Mouse (Mus musculus) midbrain, embryonic 11.5 days (tissue): ENCODE measurements around the gene Lman1l. TPM values are rescaled to one million over a fixed set of nuclear protein-coding genes. Genes with fewer than 3 reads are reported as not detected.
A peak's percentile ranks its signal among the peaks of the same experiment; 100 is the strongest.

ENCODE experiments used
- ATAC-seq: fragments of 200-750 bp; cut with Nextera tagmentation; 2 replicates; pipeline ENCODE4 v1.8.0; 2017; ENCODE audit warnings: moderate TSS enrichment, moderate library complexity; ENCODE audit not compliant: low FRiP score
- DNase-seq: peaks from one replicate; pipeline ENCODE4 v3.0.0; 2015; ENCODE audit warnings: low spot score; ENCODE audit errors: missing footprints
- H3K27ac ChIP-seq: fragments of 300-500 bp; sonication (generic); 2 replicates; pipeline ENCODE4 v1.5.1; 2014; ENCODE audit warnings: low read depth, low read length
- H3K27me3 ChIP-seq: fragments of 300-500 bp; sonication (generic); 2 replicates; pipeline ENCODE4 v1.6.1; 2014; ENCODE audit warnings: mild to moderate bottlenecking, low read length, moderate library complexity, mixed read lengths; ENCODE audit not compliant: control insufficient read depth, insufficient read depth
- H3K36me3 ChIP-seq: fragments of 300-500 bp; sonication (generic); 2 replicates; pipeline ENCODE4 v1.6.1; 2014; ENCODE audit warnings: mild to moderate bottlenecking, low read length, moderate library complexity, mixed read lengths; ENCODE audit not compliant: control insufficient read depth, insufficient read depth
- H3K4me1 ChIP-seq: fragments of 300-500 bp; sonication (generic); 2 replicates; pipeline ENCODE4 v1.6.1; 2014; ENCODE audit warnings: low read length; ENCODE audit not compliant: control insufficient read depth, insufficient read depth
- H3K4me2 ChIP-seq: fragments of 300-500 bp; sonication (generic); 2 replicates; pipeline ENCODE4 v1.6.1; 2014; ENCODE audit warnings: mild to moderate bottlenecking, moderate library complexity
- H3K4me3 ChIP-seq: fragments of 300-500 bp; sonication (generic); 2 replicates; pipeline ENCODE4 v1.5.1; 2014; ENCODE audit warnings: low read depth, low read length
- H3K9ac ChIP-seq: fragments of 300-500 bp; sonication (generic); 2 replicates; pipeline ENCODE4 v1.6.1; 2014; ENCODE audit warnings: low read length
- H3K9me3 ChIP-seq: fragments of 300-500 bp; sonication (generic); 2 replicates; pipeline ENCODE4 v1.6.1; 2016; ENCODE audit warnings: low read length; ENCODE audit not compliant: control insufficient read depth
- WGBS: fragments of 180-500 bp; shearing (Covaris S2); extraction: QIAGEN DNeasy Blood & Tissue Kit; methylation state at CpG from one replicate; pipeline ENCODE4 v1.1.7; 2014; 5-methylcytosine and 5-hydroxymethylcytosine counted together
- polyA plus RNA-seq: library from polyadenylated mRNA; unstranded; fragments of >200 nt; fragmentation: Nextera tagmentation; extraction: Ambion mirVana; gene quantifications from 2 replicates; pipeline ENCODE4 v1.2.1, GENCODE M21; 2014

Lman1l gene
- polyA plus RNA-seq, 1 experiment from 2014 or later = 0.08 TPM

DNA sequence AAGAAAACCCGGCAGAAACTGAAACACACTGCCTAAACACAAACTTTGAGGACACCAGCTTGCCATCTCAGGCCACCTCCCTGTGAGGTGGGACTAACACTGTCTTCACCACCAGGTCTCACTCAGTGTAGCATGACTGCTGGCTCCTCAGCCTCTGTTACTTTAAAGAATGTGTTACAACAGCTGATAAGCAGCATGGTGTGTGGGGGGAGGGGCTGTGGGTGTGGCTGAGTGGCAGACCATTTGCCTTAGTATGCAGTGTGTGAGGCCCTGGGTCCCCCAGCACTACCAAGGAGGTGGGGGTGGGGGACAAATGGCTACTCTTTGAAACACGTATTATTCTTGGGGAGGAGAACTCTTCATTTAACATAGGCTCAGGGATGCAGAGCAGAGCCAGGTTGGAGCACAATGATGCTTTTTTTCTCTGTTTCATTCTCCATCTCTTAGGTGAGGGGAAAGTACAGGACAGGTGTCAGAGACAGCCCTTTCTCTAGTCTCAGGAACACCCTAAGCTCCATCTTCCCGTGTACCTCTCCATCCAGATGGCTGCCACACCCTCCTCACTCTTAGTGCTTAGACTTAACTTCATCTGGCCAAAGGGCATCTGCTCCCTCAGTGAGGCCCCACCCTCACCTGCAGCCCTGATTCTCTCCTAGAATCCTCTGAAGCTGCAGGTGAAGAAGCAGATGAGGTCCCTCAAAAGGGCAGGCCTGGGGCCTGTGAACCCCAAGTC is 19.8 kb downstream of the Lman1l start:
- H3K4me1 ChIP-seq = peaks cover 38% of the 10 kb centered on the region
- no peak overlapping the region for H3K4me3 ChIP-seq
- no peak overlapping the region for H3K4me2 ChIP-seq
- H3K27me3 ChIP-seq = no peaks in the 10 kb centered on the region
- H3K36me3 ChIP-seq = no peaks in the 10 kb centered on the region
- no peaks in the 10 kb centered on the region for H3K9me3 ChIP-seq
- H3K9ac ChIP-seq = no peak overlapping the region
- ATAC-seq (no peak), DNase-seq (peak; percentile 90)
- WGBS = 5% methylated on average over 3 of the region's 3 CpGs
- H3K27ac ChIP-seq = no peak overlapping the region

DNA sequence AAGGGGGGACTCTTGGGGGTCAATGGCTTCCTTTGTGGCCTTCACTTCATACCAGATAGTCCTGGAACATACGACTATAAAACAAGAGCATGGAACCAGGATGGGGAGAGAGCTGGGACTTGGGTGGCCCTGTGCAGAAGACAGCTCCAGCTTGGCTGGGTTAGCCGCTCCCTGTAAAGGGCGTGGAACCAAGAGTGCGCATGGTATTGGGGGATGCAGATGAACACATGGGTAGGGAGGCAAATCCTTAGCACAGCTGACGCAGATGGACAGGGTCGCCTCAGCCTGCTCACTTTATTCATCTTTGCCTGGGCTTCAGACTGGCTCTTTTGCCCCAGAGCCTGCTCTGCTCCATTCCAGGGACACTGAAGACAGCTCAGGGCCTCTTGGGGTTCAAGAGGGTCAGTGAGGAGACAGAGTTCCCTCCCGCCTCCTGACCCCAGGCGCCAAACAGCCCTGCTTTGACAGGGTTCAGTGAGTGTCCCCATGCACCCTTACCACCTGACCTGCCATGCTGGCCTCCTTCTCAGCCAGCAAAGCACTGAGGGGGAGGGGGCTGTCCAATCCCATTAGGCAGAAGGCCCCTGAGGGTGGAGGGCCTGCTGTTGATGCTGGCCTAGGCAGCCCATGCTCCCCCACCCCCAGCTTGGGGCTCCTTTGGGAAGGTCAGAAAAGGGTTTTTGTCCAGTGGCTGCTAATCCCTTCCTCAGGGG is 21.6 kb downstream of the Lman1l start:
- Histone ChIP-seq H3K4me3 (no peak overlapping the region), H3K36me3 (no peaks in the 10 kb centered on the region), H3K27me3 (no peaks in the 10 kb centered on the region), H3K9ac (no peak overlapping the region), H3K9me3 (no peaks in the 10 kb centered on the region), H3K27ac (peak overlapping the region; percentile 31), H3K4me2 (no peak overlapping the region), H3K4me1 (peaks cover 35% of the 10 kb centered on the region)
- 32% methylated on average over 8 of the region's 8 CpGs for WGBS
- peak; percentile 89 for DNase-seq
- ATAC-seq = peak; percentile 74

DNA sequence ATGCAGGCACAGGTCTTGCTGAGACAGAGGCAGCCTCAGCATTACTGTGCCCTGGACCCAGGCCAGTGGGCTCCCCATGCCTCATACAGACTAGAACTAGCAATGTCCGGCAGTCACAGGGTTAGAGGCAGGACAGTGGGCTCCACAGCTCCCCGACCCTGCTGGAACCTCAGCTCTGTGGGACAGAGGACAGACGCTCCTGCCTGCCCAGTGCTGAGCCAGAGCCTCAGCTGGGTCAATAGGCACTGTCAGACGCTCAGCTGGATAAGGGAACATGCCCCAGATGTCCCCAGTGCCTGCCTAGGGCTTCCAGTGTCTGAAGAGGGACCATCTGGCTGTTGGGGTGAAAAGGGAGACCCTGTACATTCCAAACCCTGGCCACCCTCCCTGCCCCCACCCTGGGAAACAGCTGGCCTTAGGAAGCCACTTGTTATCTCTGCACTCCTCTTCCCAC is 22.6 kb downstream of the Lman1l start:
- Histone ChIP-seq H3K4me1 (peaks cover 35% of the 10 kb centered on the region), H3K36me3 (no peaks in the 10 kb centered on the region), H3K4me2 (no peak overlapping the region), H3K4me3 (no peak overlapping the region), H3K9ac (peak overlapping the region; percentile 24; the same call in 1 of the 2 replicates), H3K9me3 (no peaks in the 10 kb centered on the region), H3K27me3 (no peaks in the 10 kb centered on the region), H3K27ac (no peak overlapping the region; the same call in 1 of the 2 replicates)
- DNase-seq (peak; percentile 82), ATAC-seq (peak; percentile 55)
- 28% methylated on average over 4 of the region's 4 CpGs for WGBS

DNA sequence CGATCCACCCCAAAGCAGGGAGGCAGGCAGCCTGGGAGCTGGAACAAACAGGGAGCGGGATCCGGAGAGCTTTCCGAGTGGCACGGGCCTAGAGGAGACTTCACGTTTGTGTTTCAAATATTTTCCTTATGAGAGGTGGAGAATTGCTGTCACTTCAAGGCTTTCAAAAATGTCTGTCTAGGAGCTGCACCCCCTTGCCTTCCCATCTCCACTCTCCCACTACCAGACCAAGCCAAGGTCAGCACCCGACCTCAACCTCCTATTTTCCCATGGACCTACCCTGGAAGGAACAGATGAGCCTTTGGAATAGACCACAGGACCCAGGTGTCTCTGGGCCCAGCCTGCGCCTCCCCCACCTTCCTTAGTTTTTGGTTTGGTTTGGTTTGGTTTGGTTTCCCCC is 23.3 kb downstream of the Lman1l start:
- no peak for ATAC-seq

DNA sequence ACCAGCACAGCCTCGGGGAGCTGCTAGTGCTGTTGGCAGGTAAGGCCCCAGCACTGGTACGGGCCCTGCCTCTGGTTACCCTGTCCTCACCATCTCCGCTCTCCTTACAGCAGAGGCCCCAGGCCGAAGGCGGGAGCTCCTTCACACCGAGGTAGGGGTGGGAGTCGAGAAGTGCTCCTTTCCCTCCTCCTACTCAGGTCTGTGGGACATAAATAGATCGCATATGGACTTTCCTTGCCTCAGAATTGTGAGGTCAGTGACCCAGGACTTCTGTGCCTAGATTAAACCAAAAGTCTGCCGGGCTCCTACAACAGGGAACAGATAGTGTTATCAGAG is 26.4 kb downstream of the Lman1l start:
- H3K27ac ChIP-seq = no peak overlapping the region
- H3K27me3 ChIP-seq = no peaks in the 10 kb centered on the region
- H3K4me2 ChIP-seq = no peak overlapping the region
- ATAC-seq (no peak), DNase-seq (no peak)
- peaks cover 26% of the 10 kb centered on the region for H3K4me1 ChIP-seq
- no peaks in the 10 kb centered on the region for H3K9me3 ChIP-seq
- no peak overlapping the region for H3K9ac ChIP-seq
- no peak overlapping the region for H3K4me3 ChIP-seq
- 75% methylated on average over 9 of the region's 9 CpGs for WGBS
- H3K36me3 ChIP-seq = no peaks in the 10 kb centered on the region; the same call in 1 of the 2 replicates

More for the DNA sequence above, 23.3 kb downstream of the Lman1l start:
- H3K9me3 ChIP-seq = no peaks in the 10 kb centered on the region
- no peak overlapping the region; the same call in 1 of the 2 replicates for H3K27ac ChIP-seq
- no peak overlapping the region for H3K9ac ChIP-seq
- H3K36me3 ChIP-seq = no peaks in the 10 kb centered on the region; the same call in 1 of the 2 replicates
- DNase-seq = peak; percentile 79
- peaks cover 35% of the 10 kb centered on the region for H3K4me1 ChIP-seq
- no peaks in the 10 kb centered on the region for H3K27me3 ChIP-seq
- H3K4me2 ChIP-seq = no peak overlapping the region
- 83% methylated on average over 8 of the region's 8 CpGs for WGBS
- no peak overlapping the region for H3K4me3 ChIP-seq

DNA sequence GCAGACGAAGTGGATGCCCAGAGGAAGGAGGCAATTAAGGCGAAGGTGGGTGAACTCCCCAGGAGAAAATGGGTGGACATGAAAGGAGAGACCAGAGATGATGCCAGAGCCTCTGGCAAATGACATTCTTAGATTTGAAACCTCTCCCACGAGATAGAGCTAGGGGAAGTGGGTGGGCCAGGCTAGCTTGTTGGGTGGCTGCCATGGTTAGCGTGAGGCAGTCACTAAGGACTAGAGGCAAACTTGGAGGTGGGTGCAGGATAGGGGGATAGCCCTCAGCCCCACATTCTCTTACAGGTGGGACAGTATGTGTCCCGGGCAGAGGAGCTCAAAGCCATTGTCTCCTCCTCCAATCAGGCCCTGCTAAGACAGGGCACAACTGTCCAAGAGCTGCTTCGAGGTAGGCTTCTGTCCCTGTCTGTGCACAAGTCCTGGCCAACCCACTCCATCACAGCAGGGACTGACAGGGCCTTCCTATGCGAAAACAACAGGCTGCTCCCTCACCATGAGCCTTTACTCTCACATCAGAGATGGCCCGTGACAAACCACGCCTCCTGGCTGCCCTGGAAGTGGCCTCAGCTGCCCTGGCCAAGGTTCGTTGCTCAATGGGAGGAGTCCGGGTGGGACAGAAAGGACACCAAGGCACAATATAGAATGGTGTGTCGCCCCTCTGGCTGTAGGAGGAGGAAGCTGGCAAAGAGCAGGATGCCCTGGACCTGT is 27.0 kb downstream of the Lman1l start:
- H3K4me2 ChIP-seq = no peak overlapping the region
- peaks cover 26% of the 10 kb centered on the region for H3K4me1 ChIP-seq
- H3K4me3 ChIP-seq = no peak overlapping the region
- DNase-seq (no peak), ATAC-seq (no peak)
- no peaks in the 10 kb centered on the region for H3K9me3 ChIP-seq
- H3K9ac ChIP-seq = 0 out of 2 replicates have a peak overlapping the region, but pooled peaks have one; percentile 20
- no peak overlapping the region for H3K27ac ChIP-seq
- H3K27me3 ChIP-seq = no peaks in the 10 kb centered on the region
- H3K36me3 ChIP-seq = no peaks in the 10 kb centered on the region; the same call in 1 of the 2 replicates
- 43% methylated on average over 12 of the region's 12 CpGs for WGBS

DNA sequence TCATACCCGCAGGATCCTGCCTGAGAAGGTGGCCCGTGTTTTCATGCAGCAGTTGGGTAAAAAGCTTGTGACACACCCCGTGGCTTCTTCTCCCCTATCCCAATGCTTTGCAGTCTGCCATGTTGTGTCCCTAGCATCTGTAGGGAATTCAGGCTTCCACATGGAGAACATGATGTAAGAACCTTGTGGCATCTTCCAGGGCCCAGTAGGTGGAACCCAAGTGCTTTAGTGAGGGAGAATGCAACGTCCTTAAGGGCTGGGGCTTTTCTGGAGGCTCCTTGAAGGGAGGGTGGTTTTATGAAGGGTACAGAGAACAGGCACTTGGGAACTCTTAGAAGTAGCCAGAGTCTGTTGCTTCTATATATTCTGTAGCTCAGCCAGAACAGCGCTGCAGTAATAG is 29.8 kb downstream of the Lman1l start:
- Histone ChIP-seq H3K36me3 (peaks cover 3% of the 10 kb centered on the region), H3K9me3 (no peaks in the 10 kb centered on the region), H3K9ac (no peak overlapping the region), H3K4me1 (peaks cover 11% of the 10 kb centered on the region), H3K4me2 (no peak overlapping the region), H3K27me3 (no peaks in the 10 kb centered on the region), H3K27ac (no peak overlapping the region), H3K4me3 (no peak overlapping the region)
- no peak for DNase-seq
- ATAC-seq = no peak
- 37% methylated on average over 5 of the region's 5 CpGs for WGBS

DNA sequence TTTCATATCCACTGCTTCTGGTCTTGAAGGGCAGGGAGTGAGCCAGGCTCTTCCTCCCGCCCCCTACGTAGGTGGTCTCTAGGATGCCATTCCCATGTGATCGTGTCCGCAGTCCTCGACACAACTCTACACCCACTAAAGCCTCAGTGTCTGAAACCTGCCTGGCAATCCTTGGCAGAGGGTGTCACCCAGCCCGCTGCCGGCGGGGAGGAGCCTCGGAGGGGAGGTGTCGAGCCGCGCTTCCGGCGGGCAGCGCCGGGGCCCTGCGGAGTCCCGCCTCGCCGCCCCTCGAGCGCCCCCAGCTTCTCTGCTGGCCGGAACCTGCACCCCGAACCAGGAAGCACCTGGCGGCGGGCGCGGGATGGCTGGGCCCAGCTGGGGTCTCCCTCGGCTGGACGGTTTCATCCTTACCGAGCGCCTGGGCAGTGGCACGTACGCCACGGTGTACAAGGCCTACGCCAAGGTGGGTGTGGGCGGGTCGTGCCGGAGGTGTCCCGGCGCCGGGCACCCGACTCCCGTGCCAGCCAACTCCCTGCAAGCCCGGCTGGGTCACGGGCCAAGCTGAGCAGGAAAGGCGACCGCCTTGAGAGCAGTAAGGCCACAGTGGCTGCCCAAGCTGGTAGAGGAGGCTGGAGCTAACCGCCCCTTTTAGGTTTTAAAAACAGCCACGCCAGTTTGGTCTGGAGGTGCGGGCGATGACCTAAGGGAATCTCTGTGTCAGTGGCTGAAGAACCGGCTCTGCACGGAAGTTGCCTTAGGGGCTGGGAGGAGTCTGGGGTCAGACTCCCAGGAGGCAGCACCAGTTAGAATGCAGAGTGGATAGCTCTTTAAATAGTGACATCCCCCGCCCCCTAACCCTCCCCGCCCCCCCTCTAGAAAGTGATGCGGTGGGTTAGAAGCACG is 31.1 kb downstream of the Lman1l start, which contains the start of gene Ulk3:
Gene Ulk3, plus strand, starts transcription at position 229 of the 903 bp plus-strand sequence.
- H3K27ac ChIP-seq = peak within 1 kb of the TSS; percentile 47; the same call in 1 of the 2 replicates
- peak; percentile 94 for DNase-seq
- H3K4me1 ChIP-seq = peaks cover 11% of the 10 kb centered on the region
- no peaks in the 10 kb centered on the region for H3K9me3 ChIP-seq
- ATAC-seq = peak; percentile 80
- peak within 1 kb of the TSS; percentile 96 for H3K4me2 ChIP-seq
- peak within 1 kb of the TSS; percentile 61 for H3K4me3 ChIP-seq
- H3K36me3 ChIP-seq = peaks cover 3% of the 10 kb centered on the region
- no peaks in the 10 kb centered on the region for H3K27me3 ChIP-seq
- under 1% methylated on average over 58 of the region's 58 CpGs for WGBS
- H3K9ac ChIP-seq = peak within 1 kb of the TSS; percentile 68
